Mouse (Mus musculus) cerebellum, adult 9-11 months (tissue): ENCODE results near the gene Fgf22.
"Not testable (repeated sequence)": the region's sequence is repeated elsewhere in the genome, so short reads cannot be mapped to it uniquely, and the experiment has no call there.

ENCODE experiments used
- DNase-seq: peaks from one replicate; pipeline ENCODE4 v3.0.0; 2022

Gene Fgf22

GRCm38 (mm10) chr10:79733847-79734246, 21.0 kb upstream of the Fgf22 start:
- DNase-seq, result no peak

- DNase-seq, result no peak
Observed at GRCm38 (mm10) chr10:79735361-79735760, 19.5 kb upstream of the Fgf22 start.

GRCm38 (mm10) chr10:79736706-79737105, 18.2 kb upstream of the Fgf22 start:
- DNase-seq, result no peak

GRCm38 (mm10) chr10:79738259-79738658, 16.6 kb upstream of the Fgf22 start:
- DNase-seq, result no peak

GRCm38 (mm10) chr10:79739234-79739633, 15.6 kb upstream of the Fgf22 start:
- no peak for DNase-seq

- no peak for DNase-seq
Observed at GRCm38 (mm10) chr10:79740863-79741262, 14.0 kb upstream of the Fgf22 start.

- peak; percentile 68 for DNase-seq
Observed at GRCm38 (mm10) chr10:79743161-79743560, 11.7 kb upstream of the Fgf22 start.

- peak; percentile 80 for DNase-seq
Observed at GRCm38 (mm10) chr10:79743650-79744365, 11.1 kb upstream of the Fgf22 start.

- no peak for DNase-seq
Observed at GRCm38 (mm10) chr10:79745411-79745810, 9.5 kb upstream of the Fgf22 start.

GRCm38 (mm10) chr10:79745898-79746773, 8.7 kb upstream of the Fgf22 start, which contains the start of gene Polrmt:
Polrmt (minus strand) TSS chr10:79746581.
- DNase-seq, result peak; percentile 98

GRCm38 (mm10) chr10:79746774-79747151, 8.1 kb upstream of the Fgf22 start:
- no peak for DNase-seq

GRCm38 (mm10) chr10:79748496-79748895, 6.4 kb upstream of the Fgf22 start:
- no peak for DNase-seq

- peak; percentile 65 for DNase-seq
Observed at GRCm38 (mm10) chr10:79755854-79756253, 978 bp downstream of the Fgf22 start.

- DNase-seq, result peak; percentile 46
Observed at GRCm38 (mm10) chr10:79756660-79757059, 1.8 kb downstream of the Fgf22 start.

- not testable (repeated sequence) for DNase-seq
Observed at GRCm38 (mm10) chr10:79759675-79760074, 4.8 kb downstream of the Fgf22 start.

- DNase-seq, result peak; percentile 40
Observed at GRCm38 (mm10) chr10:79760603-79761143, 5.8 kb downstream of the Fgf22 start.

GRCm38 (mm10) chr10:79762875-79763274, 8.0 kb downstream of the Fgf22 start:
- no peak for DNase-seq

GRCm38 (mm10) chr10:79764234-79764633, 9.4 kb downstream of the Fgf22 start:
- peak; percentile 64 for DNase-seq

GRCm38 (mm10) chr10:79765228-79765745, 10.4 kb downstream of the Fgf22 start:
- DNase-seq, result peak; percentile 71

- DNase-seq, result no peak
Observed at GRCm38 (mm10) chr10:79766001-79766507, 11.2 kb downstream of the Fgf22 start.

GRCm38 (mm10) chr10:79766508-79767325, 11.8 kb downstream of the Fgf22 start, which contains the start of gene Rnf126:
Rnf126 (minus strand) TSS chr10:79766952.
- peak; percentile 99 for DNase-seq
